Mouse (Mus musculus) monocyte, adult 5-6 weeks (primary cell): ENCODE results near the gene Arhgef19. TPM values are rescaled to one million over a fixed set of nuclear protein-coding genes. Genes with fewer than 3 reads are reported as not detected.

Source experiments
- ATAC-seq: fragments of 153-309, 156-312 bp; replicated peaks from 2 replicates; pipeline ENCODE4 v1.8.0; 2017; ENCODE audit warnings: mild to moderate bottlenecking; ENCODE audit not compliant: low TSS enrichment, insufficient number of reproducible peaks, severe bottlenecking, poor library complexity, low FRiP score
- total RNA-seq: library from RNA; stranded (forward); fragments of 200-1000, 200-491, 200-594 nt; gene quantifications from 3 replicates; pipeline ENCODE4 v1.2.3, GENCODE M21; 2017

Arhgef19 gene
- not detected in 3 replicates for total RNA-seq

GRCm38 (mm10) chr4:141239388-141240125, at the start of gene Arhgef19:
Gene Arhgef19, plus strand, starts transcription at chr4:141239499.
- peak; percentile 85 for ATAC-seq

DNA sequence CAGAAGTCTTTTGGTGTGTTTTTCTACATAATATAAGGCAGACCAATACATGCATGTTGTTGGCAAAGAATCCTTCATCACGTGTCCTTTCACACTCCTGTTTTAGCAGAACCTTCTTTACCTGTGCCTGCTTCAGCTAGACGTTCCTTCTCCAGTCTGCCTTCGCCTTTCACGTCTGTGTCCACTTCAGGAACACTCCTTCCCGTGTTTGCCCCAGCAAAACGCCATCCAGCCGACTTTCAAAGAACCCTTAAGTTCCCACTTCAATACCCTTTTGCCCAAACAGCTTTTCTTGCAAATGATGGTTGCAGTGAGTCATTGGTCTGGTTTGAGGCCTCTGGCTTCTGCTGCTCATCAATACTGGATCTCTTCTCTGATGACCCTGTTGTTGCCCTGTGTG, 48.0 kb upstream of the Arhgef19 start:
- no peak for ATAC-seq

GRCm38 (mm10) chr4:141194553-141194952, 44.7 kb upstream of the Arhgef19 start:
- no peak for ATAC-seq

DNA sequence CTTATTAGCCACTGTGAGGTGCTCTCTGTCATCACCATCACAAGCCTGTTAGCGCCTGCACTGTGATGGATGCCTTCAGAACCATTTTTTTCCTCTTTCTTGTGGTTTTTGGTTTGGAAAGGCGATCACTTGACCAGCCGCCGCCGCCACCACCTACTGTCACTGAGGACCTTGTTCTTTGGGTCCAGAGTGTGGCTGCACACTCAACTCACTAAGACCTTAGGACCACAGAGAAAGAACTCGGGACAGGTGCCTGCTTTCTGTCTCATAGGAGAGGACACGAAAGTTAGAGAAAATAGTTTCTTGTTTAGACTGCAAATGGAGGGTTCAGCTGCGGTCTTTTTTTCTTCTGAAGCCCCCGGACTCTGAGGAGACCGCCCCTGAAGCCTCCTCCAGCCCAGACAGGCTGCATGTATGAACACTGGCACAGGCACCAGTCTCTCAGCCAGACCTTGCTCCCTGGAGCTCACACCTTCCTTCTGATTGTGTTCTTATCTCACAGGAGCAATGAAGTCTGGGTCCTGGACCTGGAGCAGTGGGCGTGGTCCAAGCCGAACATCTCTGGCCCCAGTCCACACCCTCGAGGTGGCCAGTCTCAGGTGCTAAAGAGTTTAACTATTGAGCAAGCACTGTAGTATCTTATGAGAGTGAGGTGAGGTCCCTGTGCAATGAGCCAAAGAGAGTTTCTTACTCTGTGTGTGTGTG, 42.2 kb upstream of the Arhgef19 start:
- no peak for ATAC-seq

- ATAC-seq, result no peak
Observed at GRCm38 (mm10) chr4:141197686-141198035, 41.6 kb upstream of the Arhgef19 start.

DNA sequence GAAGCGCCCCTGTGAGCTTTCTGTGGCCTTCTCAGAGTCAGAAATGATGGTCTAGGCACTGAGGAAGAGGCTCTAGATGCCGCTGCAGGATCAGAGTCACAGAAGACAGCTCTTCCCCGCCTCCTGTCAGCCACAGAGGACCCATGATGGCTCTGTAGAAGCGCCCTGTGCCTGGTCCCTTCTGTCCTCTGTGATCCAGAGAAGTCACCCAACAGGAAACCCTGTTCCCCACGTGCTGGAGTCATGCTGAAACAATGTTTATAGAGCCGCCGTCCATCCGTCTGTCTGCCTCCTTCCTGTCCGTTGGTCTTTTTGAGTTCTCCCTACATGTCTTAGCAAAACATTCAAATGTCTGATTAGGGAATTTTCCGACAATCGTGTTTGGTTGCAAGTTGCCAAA, 38.4 kb upstream of the Arhgef19 start:
- no peak for ATAC-seq

GRCm38 (mm10) chr4:141202192-141202591, 37.1 kb upstream of the Arhgef19 start:
- ATAC-seq, result no peak

DNA sequence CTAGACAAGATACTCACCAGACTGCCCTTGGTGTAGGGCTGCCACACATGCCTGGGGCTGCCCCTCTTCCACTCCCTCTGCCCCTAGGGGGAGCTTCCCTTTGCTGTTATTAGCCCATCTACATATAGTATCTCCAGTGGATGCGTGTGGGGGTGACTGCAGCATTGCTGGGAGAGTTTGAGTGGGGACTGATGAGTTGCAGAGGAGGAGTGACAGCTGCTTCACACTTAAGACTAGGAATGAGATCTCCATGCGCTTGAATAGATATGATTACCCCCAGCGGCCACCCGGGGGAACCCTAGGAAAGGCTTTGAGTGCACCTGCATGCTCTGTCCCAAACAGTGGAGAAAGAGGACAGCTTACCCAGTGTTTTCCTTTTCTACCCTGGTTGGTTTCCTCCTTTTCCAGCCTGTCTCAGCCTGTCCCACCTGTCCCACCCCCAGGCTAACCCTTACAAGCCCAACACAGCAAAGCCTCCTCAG, 34.7 kb upstream of the Arhgef19 start:
- ATAC-seq, result no peak

- no peak for ATAC-seq
Observed at GRCm38 (mm10) chr4:141207081-141207480, 32.2 kb upstream of the Arhgef19 start.

DNA sequence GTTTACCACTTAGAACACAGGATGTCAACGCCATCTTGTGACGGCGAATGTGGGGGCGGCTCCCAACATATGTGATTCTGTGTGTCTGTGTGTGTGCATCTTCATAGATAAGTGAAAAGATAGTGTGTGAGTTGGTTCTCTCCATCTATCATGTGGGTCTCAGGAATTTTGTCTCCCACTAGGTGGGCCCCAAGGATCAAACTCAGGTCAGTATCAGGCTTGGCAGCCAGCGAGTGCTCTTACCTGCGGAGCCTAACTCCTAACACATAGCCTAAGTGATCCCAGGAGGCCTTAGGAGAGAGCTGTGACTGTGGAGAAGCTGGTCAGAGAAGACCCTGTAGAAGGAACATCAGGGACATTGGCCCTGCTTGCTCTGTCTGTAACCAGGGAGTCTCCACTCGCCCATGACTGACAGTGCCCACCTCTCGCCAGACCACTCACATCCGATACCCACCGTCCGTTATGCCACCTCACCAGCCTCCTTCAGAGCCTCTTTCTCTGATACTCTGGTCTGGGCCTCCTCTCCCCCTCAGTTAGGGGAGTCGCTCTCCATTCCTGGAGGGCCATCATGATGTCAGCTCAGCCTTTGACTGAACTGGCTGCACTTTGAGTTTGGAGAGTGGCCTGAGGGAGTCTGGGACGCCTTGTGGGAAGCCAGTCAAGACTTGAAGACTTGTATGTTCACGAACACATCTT, 28.6 kb upstream of the Arhgef19 start:
- no peak; the same call in 1 of the 2 replicates for ATAC-seq

DNA sequence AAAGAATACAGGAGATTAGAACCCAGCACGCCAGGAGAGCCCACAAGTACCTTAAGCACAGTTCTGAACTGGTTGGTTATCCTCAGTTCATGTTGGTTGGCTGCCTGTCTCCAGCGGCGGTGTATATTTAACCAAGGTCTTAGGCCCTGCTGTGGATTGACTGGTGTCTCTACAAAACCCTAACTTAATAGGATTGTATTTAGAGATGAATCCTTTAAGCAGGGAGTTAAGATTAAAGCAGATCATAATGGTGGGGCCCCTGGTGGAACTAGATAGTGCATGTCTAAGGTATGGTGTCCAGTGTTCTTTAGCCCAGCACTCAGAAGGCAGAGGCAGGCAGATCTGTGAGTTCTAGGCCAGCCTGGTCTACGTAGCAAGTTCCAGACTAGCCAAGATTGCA, 27.7 kb upstream of the Arhgef19 start:
- ATAC-seq, result no peak

DNA sequence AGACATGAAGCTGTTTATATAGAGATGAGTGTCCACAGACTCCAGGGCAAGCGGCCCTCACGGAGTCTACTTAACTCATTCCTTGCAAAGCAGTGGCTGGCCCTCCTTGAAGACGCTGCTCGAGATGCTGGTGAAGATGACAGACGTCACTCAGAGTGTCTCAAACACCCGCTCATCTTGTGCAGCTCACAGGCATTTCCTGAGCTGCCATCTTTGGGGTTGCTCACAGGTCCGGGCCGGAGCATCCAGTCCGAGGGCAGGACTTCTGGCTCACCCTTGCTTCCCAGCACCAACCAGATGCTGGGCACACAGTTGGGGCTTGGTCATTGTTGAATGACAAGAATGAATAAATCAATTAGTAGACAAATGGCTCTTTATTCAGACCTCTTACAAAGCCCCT, 26.4 kb upstream of the Arhgef19 start:
- no peak for ATAC-seq

DNA sequence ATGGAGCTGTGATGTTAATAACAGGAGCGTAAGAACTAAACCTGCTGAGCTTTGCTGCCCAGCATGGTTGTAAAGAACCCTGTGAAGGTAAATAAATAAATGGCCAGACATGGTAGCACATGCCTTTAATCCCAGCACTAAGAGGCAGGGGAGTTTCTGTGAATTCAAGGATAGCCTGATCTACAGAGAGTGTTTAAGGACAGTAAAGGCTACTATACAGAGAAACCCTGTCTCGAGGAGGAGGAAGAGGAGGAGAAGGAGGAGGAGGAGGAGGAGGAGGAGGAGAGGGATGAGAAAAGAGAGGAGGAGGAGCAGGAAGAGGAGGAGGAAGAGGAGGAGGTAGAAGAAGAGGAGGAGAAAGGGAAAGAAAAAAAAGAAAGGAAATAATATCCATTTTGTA, 26.0 kb upstream of the Arhgef19 start:
- no peak for ATAC-seq

GRCm38 (mm10) chr4:141213770-141214336, 25.4 kb upstream of the Arhgef19 start, which contains the start of gene Rsg1:
Gene Rsg1, plus strand, starts transcription at chr4:141213956.
- peak; percentile 80 for ATAC-seq

DNA sequence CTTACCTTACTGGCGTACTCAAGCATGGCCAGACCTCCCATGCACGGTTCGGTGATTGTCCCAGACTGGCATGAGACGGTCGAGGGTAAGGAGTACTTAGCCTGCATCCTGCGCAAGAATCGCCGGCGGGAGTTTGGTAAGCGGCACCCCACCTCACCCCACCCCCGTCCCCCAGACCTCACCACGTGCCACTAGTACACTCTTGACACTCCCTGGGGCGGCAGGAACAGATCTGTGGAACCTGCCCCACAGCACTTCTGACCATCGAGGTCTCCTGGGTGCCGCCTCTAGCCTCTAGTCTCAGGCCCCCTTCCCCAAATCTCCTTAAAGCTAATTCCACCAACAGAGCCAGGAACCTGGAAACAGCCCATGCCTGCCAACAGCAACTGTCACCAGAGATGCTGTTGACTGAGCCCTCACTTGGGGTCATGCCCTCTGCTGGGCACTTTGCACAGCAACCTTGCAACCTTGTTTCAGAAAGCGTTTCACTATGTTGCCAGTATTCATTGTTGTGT, 24.9 kb upstream of the Arhgef19 start:
- ATAC-seq, result peak; percentile 57; the same call in 1 of the 2 replicates

DNA sequence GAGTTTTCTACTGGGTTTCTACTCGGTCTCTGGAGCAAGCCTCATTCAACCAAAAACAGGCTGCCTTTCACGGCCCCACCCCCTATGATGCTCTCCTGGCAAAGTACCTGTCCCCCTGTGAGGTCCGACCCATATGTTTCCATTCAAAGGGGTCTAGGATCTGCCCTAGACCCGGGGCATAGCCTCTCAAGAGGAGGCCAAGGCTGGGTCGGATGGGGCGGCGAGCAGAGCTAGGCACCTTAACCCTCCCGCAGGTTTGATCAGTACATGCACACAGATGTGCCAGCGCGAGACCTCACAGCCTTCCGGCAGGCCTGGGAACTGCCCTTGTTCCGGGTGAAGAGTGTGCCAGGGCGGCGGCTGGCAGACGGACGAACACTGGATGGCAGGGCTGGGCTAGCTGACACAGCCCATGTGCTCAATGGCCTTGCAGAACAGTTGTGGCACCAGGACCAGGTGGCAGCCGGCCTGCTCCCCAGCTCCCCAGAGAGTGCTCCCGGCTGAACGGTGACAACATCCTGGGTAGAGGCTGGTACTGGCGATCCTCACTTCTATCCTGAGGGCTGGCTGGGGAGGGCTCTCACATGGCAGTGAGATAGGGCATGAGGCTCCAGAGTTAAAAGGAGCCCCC, 19.6 kb upstream of the Arhgef19 start:
- ATAC-seq, result no peak

GRCm38 (mm10) chr4:141221848-141222247, 17.5 kb upstream of the Arhgef19 start:
- ATAC-seq, result no peak

GRCm38 (mm10) chr4:141222752-141223151, 16.5 kb upstream of the Arhgef19 start:
- ATAC-seq, result no peak

- no peak for ATAC-seq
Observed at GRCm38 (mm10) chr4:141228687-141229086, 10.6 kb upstream of the Arhgef19 start.
